Mouse (Mus musculus): ENCODE data around the gene Gpr61. TPM values are rescaled to one million over a fixed set of nuclear protein-coding genes. Genes with fewer than 3 reads are reported as not detected.
A peak's percentile ranks its signal among the peaks of the same experiment; 100 is the strongest.

Gpr61 gene
- polyA plus RNA-seq, 1 experiment = not detected

GRCm38 (mm10) chr3:108164091-108164490, 9.4 kb upstream of the Gpr61 start:
- no peak for TF ChIP-seq CTCF (conservative IDR thresholded peaks at IDR 0.05; ENCODE audit: insufficient read depth, insufficient read length, low read depth, low read length)
- no peak for TF ChIP-seq POLR2A (IDR thresholded peaks at IDR 0.05; ENCODE audit: low read depth, low read length)

GRCm38 (mm10) chr3:108158383-108159037, 3.8 kb upstream of the Gpr61 start:
- no peak for DNase-seq
- no peaks in the 10 kb centered on the region for H3K27me3 ChIP-seq (replicated peaks; ENCODE audit: control insufficient read depth, insufficient read depth, low read length)
- no peak overlapping the region for H3K27ac ChIP-seq (ENCODE audit: insufficient read depth, low read depth, low read length)
- no peaks in the 10 kb centered on the region for H3K4me1 ChIP-seq (ENCODE audit: control insufficient read depth, insufficient read depth, low read length)
- no peak for TF ChIP-seq CTCF (conservative IDR thresholded peaks at IDR 0.05; ENCODE audit: insufficient read depth, insufficient read length, low read depth, low read length)
- TF ChIP-seq POLR2A (IDR thresholded peaks at IDR 0.05; ENCODE audit: low read depth, low read length) = no peak
- H3K4me3 ChIP-seq (ENCODE audit: insufficient read depth, low read depth, low read length) = no peak overlapping the region
- H3K36me3 ChIP-seq (ENCODE audit: control insufficient read depth, insufficient read depth, low read length) = no peaks in the 10 kb centered on the region
- WGBS = 78% methylated on average over 9 of the region's 9 CpGs

More at GRCm38 (mm10) chr3:108164091-108164490, 9.4 kb upstream of the Gpr61 start:
- no peaks in the 10 kb centered on the region for H3K4me1 ChIP-seq (ENCODE audit: control insufficient read depth, insufficient read depth, low read length)
- no peak for DNase-seq
- H3K27ac ChIP-seq (ENCODE audit: insufficient read depth, low read depth, low read length) = no peak overlapping the region
- H3K4me3 ChIP-seq (ENCODE audit: insufficient read depth, low read depth, low read length) = no peak overlapping the region
- H3K36me3 ChIP-seq (ENCODE audit: control insufficient read depth, insufficient read depth, low read length) = no peaks in the 10 kb centered on the region
- no peaks in the 10 kb centered on the region for H3K27me3 ChIP-seq (replicated peaks; ENCODE audit: control insufficient read depth, insufficient read depth, low read length)
- 64% methylated on average over 5 of the region's 5 CpGs for WGBS

DNA sequence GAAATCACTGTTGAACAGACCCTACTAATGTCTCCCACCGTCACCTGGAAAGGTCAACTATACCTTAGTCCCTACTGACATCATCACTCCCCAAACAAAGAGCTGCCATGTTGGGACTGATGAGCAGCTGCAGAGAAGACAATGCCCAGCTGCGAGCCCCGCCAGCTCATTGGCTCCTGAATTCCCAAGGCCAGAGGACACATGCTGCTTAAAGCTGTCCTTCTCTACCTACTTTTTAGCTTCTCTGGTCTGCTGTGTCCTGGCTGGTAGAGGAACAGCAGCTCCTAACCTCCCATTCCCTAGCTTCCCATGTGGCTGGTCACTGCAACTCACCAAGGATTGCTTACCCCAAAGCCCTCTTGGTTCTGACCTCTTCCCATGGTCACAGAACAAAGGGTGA, 2.4 kb downstream of the Gpr61 start:
- Histone ChIP-seq H3K27ac (ENCODE audit: insufficient read depth, low read depth, low read length) (no peak overlapping the region), H3K4me3 (ENCODE audit: insufficient read depth, low read depth, low read length) (no peak overlapping the region), H3K36me3 (ENCODE audit: control insufficient read depth, insufficient read depth, low read length) (no peaks in the 10 kb centered on the region), H3K27me3 (replicated peaks; ENCODE audit: control insufficient read depth, insufficient read depth, low read length) (no peaks in the 10 kb centered on the region), H3K4me1 (ENCODE audit: control insufficient read depth, insufficient read depth, low read length) (peaks cover 3% of the 10 kb centered on the region; the same call in 1 of the 2 replicates)
- DNase-seq = no peak
- WGBS = 85% methylated on average over 3 of the region's 3 CpGs
- TF ChIP-seq POLR2A (IDR thresholded peaks at IDR 0.05; ENCODE audit: low read depth, low read length) = no peak
- TF ChIP-seq CTCF (conservative IDR thresholded peaks at IDR 0.05; ENCODE audit: insufficient read depth, insufficient read length, low read depth, low read length) = no peak

GRCm38 (mm10) chr3:108147386-108148235, 7.1 kb downstream of the Gpr61 start:
- H3K27ac ChIP-seq (ENCODE audit: insufficient read depth, low read depth, low read length) = peak overlapping the region; percentile 39
- no peaks in the 10 kb centered on the region for H3K27me3 ChIP-seq (replicated peaks; ENCODE audit: control insufficient read depth, insufficient read depth, low read length)
- WGBS = 45% methylated on average over 11 of the region's 11 CpGs
- peaks cover 6% of the 10 kb centered on the region; the same call in 1 of the 2 replicates for H3K4me1 ChIP-seq (ENCODE audit: control insufficient read depth, insufficient read depth, low read length)
- DNase-seq = peak; percentile 94
- no peak overlapping the region for H3K4me3 ChIP-seq (ENCODE audit: insufficient read depth, low read depth, low read length)
- TF ChIP-seq CTCF (conservative IDR thresholded peaks at IDR 0.05; ENCODE audit: insufficient read depth, insufficient read length, low read depth, low read length) (peak; percentile 95), POLR2A (IDR thresholded peaks at IDR 0.05; ENCODE audit: low read depth, low read length) (no peak)
- no peaks in the 10 kb centered on the region; the same call in 1 of the 2 replicates for H3K36me3 ChIP-seq (ENCODE audit: control insufficient read depth, insufficient read depth, low read length)

- Histone ChIP-seq H3K36me3 (ENCODE audit: control insufficient read depth, insufficient read depth, low read length) (no peaks in the 10 kb centered on the region; the same call in 1 of the 2 replicates), H3K4me3 (ENCODE audit: insufficient read depth, low read depth, low read length) (peak overlapping the region; percentile 91), H3K4me1 (ENCODE audit: control insufficient read depth, insufficient read depth, low read length) (peaks cover 6% of the 10 kb centered on the region; the same call in 1 of the 2 replicates), H3K27me3 (replicated peaks; ENCODE audit: control insufficient read depth, insufficient read depth, low read length) (no peaks in the 10 kb centered on the region), H3K27ac (ENCODE audit: insufficient read depth, low read depth, low read length) (no peak overlapping the region)
- 43% methylated on average over 5 of the region's 5 CpGs for WGBS
- no peak for TF ChIP-seq POLR2A (IDR thresholded peaks at IDR 0.05; ENCODE audit: low read depth, low read length)
- no peak for TF ChIP-seq CTCF (conservative IDR thresholded peaks at IDR 0.05; ENCODE audit: insufficient read depth, insufficient read length, low read depth, low read length)
- DNase-seq = no peak
Observed at GRCm38 (mm10) chr3:108146671-108147070, 8.0 kb downstream of the Gpr61 start.

DNA sequence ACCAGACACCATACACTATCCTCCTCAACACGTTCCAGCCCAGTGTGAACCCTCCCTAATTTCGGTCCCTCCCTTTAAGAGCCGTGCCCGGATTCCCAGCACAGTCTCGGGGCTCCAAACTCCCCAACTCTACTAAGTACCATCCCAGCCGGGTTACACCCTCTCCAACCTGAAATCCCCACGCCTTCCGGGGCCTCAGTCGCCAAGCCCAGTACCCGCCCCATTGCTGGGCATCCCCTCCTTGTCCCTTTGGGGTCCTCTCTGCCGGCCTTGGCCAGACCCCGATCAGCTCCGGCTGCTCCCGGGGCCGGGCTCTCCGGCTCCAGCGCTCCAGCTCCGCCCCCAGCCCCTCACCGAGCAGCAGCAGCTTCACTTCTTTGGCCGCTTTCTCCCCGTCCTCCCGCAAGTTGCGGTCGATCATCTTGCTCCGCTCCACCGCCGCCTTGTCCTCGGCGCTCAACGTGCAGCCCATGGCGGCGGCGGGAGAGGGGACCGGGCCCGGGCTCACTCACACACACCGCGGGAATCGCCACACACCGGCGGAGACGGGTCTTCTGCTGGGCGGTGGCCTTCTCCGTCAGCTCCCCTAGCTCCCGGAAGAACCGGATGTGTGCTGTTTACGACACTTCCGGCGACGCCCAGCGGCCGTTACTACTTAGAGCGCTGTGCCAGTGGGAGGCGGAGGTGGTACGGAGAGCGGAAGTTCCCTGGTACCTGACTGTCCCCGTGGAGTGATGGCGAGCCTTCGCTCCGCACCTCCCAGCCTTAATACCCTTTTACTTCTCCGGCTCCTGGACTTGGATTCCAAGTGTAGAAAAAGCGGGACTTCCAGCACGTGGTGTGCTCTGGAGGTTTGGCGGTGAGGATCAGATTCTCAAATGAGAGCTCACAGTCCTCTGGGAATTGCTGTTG, 8.9 kb downstream of the Gpr61 start, which contains the start of gene Gnai3:
Gene Gnai3, minus strand, starts transcription at position 613 of the 912 bp plus-strand sequence.
- no peaks in the 10 kb centered on the region; the same call in 1 of the 2 replicates for H3K36me3 ChIP-seq (ENCODE audit: control insufficient read depth, insufficient read depth, low read length)
- peak within 1 kb of the TSS; percentile 73 for H3K27ac ChIP-seq (ENCODE audit: insufficient read depth, low read depth, low read length)
- H3K4me1 ChIP-seq (ENCODE audit: control insufficient read depth, insufficient read depth, low read length) = peaks cover 6% of the 10 kb centered on the region; the same call in 1 of the 2 replicates
- DNase-seq = peak; percentile 96
- H3K4me3 ChIP-seq (ENCODE audit: insufficient read depth, low read depth, low read length) = peak within 1 kb of the TSS; percentile 91
- WGBS = under 1% methylated on average over 63 of the region's 63 CpGs
- TF ChIP-seq CTCF (conservative IDR thresholded peaks at IDR 0.05; ENCODE audit: insufficient read depth, insufficient read length, low read depth, low read length) (peak; percentile 26; the same call in 1 of the 2 replicates), POLR2A (IDR thresholded peaks at IDR 0.05; ENCODE audit: low read depth, low read length) (peak; percentile 87)
- H3K27me3 ChIP-seq (replicated peaks; ENCODE audit: control insufficient read depth, insufficient read depth, low read length) = no peaks in the 10 kb centered on the region

Measured in kidney, adult 2 months (tissue).